Mouse (Mus musculus) liver, embryonic 15.5 days (tissue): ENCODE measurements around the gene Samd8. TPM values are rescaled to one million over a fixed set of nuclear protein-coding genes. Genes with fewer than 3 reads are reported as not detected.

Experiments
- ATAC-seq: fragments of 200-750 bp; cut with Nextera tagmentation; 2 replicates; pipeline ENCODE4 v1.8.0; 2017; ENCODE audit warnings: moderate number of reproducible peaks, mild to moderate bottlenecking, moderate library complexity; ENCODE audit not compliant: insufficient read depth
- H3K27ac ChIP-seq: fragments of 300-500 bp; sonication (generic); replicated peaks from 2 replicates; pipeline ENCODE4 v1.5.1; 2015; ENCODE audit warnings: mild to moderate bottlenecking, inconsistent platforms
- H3K27me3 ChIP-seq: fragments of 300-500 bp; sonication (generic); 2 replicates; pipeline ENCODE4 v1.6.1; 2015; ENCODE audit warnings: mild to moderate bottlenecking, inconsistent platforms
- H3K36me3 ChIP-seq: fragments of 300-500 bp; sonication (generic); replicated peaks from 2 replicates; pipeline ENCODE4 v1.6.1; 2015; ENCODE audit warnings: moderate library complexity, mild to moderate bottlenecking, inconsistent platforms
- H3K4me1 ChIP-seq: fragments of 300-500 bp; sonication (generic); replicated peaks from 2 replicates; pipeline ENCODE4 v1.6.1; 2015; ENCODE audit warnings: inconsistent platforms
- H3K4me2 ChIP-seq: fragments of 300-500 bp; sonication (generic); 2 replicates; pipeline ENCODE4 v1.6.1; 2015; ENCODE audit warnings: moderate library complexity, mild to moderate bottlenecking, inconsistent platforms
- H3K4me3 ChIP-seq: fragments of 300-500 bp; sonication (generic); replicated peaks from 2 replicates; pipeline ENCODE4 v1.5.1; 2015; ENCODE audit warnings: mild to moderate bottlenecking, inconsistent platforms
- H3K9ac ChIP-seq: fragments of 300-500 bp; sonication (generic); 2 replicates; pipeline ENCODE4 v1.6.1; 2015; ENCODE audit warnings: moderate library complexity, mild to moderate bottlenecking, inconsistent platforms
- H3K9me3 ChIP-seq: fragments of 300-500 bp; sonication (generic); replicated peaks from 2 replicates; pipeline ENCODE4 v1.6.1; 2016; ENCODE audit warnings: inconsistent platforms
- WGBS: fragments of 180-500 bp; shearing (Covaris S2); methylation state at CpG from one replicate; pipeline ENCODE4 v1.1.7; 2015; ENCODE audit warnings: mixed read lengths; ENCODE audit not compliant: insufficient replicate concordance; 5-methylcytosine and 5-hydroxymethylcytosine counted together
- polyA plus RNA-seq: library from polyadenylated mRNA; unstranded; fragments of >200 nt; fragmentation: Nextera tagmentation; extraction: Ambion mirVana; gene quantifications from 2 replicates; pipeline ENCODE4 v1.2.1, GENCODE M21; 2015

Samd8 gene
- polyA plus RNA-seq, 1 experiment from 2014 or later = 2.8 TPM

DNA sequence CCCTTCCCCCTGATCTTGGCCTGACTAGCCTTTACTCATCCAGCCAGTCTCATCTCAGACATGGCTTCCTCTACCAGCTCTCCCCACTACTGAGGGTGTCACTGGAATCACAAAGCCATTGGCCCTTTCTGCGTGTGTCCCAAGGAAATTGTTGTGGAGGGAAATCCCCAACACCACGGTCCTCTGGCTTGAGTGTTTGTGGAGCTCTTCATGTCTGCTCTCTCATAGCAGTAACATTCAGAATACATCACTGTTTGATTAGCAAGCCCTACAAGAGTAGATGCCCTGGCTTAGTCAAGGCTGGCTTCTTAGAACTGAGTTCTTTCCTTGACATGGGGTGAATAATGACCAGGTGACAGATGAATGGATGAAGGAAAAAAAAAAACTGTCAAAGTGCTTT lies 3.5 kb upstream of the Samd8 start:
- no peaks in the 10 kb centered on the region for H3K36me3 ChIP-seq
- 67% methylated on average over 2 of the region's 2 CpGs for WGBS
- ATAC-seq = no peak

DNA sequence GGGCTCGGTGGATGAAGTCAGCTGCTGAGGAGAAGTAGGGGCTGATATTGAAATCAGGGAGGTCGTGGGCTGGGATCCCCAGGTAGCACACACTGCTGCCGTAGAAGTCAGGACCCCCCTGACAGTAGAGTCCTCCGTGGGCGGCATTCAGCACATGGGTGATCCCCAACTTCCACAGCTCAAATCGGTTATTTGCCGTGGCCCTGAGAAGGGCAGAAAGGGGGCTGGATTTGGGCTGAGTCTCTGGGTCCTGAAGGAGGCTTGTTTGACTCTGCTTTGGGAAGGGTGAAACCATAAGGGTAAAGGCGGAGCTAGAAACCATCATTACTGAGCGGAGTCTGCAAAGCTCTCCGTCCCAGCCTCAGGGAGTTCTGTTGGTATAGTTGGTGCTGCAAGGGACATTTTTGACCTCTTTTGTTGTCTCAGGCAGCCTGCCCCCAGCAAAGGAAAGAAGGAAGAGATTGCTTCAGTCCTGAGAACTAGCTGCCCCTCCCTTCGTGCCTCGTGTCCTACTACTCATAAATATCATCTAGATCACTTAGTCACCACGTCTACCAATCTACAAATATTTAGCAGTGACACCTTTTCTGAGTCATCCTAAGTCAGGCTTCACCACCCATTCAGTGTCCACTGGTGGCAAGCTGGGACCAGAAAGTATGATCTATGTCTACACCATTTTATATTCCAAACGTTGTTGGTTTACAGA lies 2.7 kb upstream of the Samd8 start:
- no peak overlapping the region for H3K9ac ChIP-seq
- ATAC-seq = no peak
- no peaks in the 10 kb centered on the region for H3K27me3 ChIP-seq
- H3K4me1 ChIP-seq = peaks cover 37% of the 10 kb centered on the region
- H3K9me3 ChIP-seq = no peaks in the 10 kb centered on the region
- H3K36me3 ChIP-seq = no peaks in the 10 kb centered on the region
- H3K27ac ChIP-seq = no peak overlapping the region
- 55% methylated on average over 14 of the region's 14 CpGs for WGBS
- H3K4me3 ChIP-seq = no peak overlapping the region
- no peak overlapping the region for H3K4me2 ChIP-seq

More for the DNA sequence above, 3.5 kb upstream of the Samd8 start:
- no peak overlapping the region for H3K4me2 ChIP-seq
- peaks cover 29% of the 10 kb centered on the region for H3K4me1 ChIP-seq
- no peaks in the 10 kb centered on the region for H3K27me3 ChIP-seq
- H3K9me3 ChIP-seq = no peaks in the 10 kb centered on the region
- H3K27ac ChIP-seq = no peak overlapping the region
- no peak overlapping the region for H3K9ac ChIP-seq
- no peak overlapping the region for H3K4me3 ChIP-seq

DNA sequence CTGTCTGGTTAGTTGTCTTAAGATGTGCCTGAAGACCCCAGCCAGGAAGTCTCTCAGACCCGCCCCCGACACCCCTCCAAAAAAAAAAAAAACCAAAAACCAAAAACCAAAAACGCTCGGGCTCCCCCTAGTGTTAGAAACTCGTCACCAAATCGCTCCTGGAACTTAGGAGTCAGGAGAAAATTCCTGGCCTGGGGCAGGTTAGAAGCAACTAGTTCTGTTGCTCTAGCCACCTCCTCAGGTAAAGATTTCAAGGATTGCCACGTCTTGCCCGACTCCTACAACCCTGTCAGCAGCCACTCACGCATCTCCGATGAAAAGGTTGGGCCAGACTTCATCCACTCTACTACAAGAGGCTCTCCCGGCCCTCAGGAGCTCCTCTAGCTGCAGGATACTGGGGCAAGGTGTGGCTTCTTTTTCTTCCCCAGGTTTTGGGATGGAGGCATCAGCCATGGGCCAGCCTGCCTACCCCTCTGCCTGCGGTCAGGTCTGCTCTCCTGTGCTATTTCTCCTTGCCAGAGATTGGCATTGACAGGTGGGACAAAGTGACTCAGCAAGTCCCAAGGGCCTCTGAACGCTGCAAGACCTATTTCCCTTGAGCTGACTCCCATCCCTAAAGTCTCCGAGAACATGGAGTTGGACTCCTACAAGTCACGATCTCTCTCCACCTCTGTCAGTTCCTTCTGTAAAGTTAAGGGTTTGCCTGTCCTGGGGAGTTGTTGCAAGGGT lies 2.0 kb upstream of the Samd8 start:
- H3K27me3 ChIP-seq = no peaks in the 10 kb centered on the region
- H3K4me3 ChIP-seq = no peak overlapping the region
- no peak overlapping the region for H3K4me2 ChIP-seq
- H3K9me3 ChIP-seq = no peaks in the 10 kb centered on the region
- no peak overlapping the region for H3K9ac ChIP-seq
- no peaks in the 10 kb centered on the region for H3K36me3 ChIP-seq
- WGBS = 35% methylated on average over 15 of the region's 15 CpGs
- peaks cover 42% of the 10 kb centered on the region for H3K4me1 ChIP-seq
- H3K27ac ChIP-seq = no peak overlapping the region
- no peak for ATAC-seq

- Histone ChIP-seq H3K27ac (peak within 1 kb of the TSS; percentile 79), H3K4me3 (peak within 1 kb of the TSS; percentile 94), H3K9me3 (no peaks in the 10 kb centered on the region), H3K36me3 (no peaks in the 10 kb centered on the region), H3K27me3 (no peaks in the 10 kb centered on the region), H3K4me2 (peak within 1 kb of the TSS; percentile 87), H3K9ac (peak within 1 kb of the TSS; percentile 88), H3K4me1 (peaks cover 63% of the 10 kb centered on the region)
- ATAC-seq = peak; percentile 78
- WGBS = under 1% methylated on average over 26 of the region's 26 CpGs
These were observed 681 bp downstream of the Samd8 start, which contains the start of gene Dusp13 for GRCm38 (mm10) chr14:21750881-21751542. TSS of gene Dusp13 (minus strand) at chr14:21751181.

- Histone ChIP-seq H3K27ac (no peak overlapping the region), H3K4me2 (0 out of 2 replicates have a peak overlapping the region, but pooled peaks have one; percentile 87), H3K9me3 (no peaks in the 10 kb centered on the region), H3K9ac (no peak overlapping the region), H3K27me3 (no peaks in the 10 kb centered on the region), H3K4me3 (no peak overlapping the region), H3K36me3 (no peaks in the 10 kb centered on the region), H3K4me1 (peaks cover 72% of the 10 kb centered on the region)
- ATAC-seq = no peak
- WGBS = 84% methylated on average over 3 of the region's 3 CpGs
These were observed 2.1 kb downstream of the Samd8 start for GRCm38 (mm10) chr14:21752411-21752810.

DNA sequence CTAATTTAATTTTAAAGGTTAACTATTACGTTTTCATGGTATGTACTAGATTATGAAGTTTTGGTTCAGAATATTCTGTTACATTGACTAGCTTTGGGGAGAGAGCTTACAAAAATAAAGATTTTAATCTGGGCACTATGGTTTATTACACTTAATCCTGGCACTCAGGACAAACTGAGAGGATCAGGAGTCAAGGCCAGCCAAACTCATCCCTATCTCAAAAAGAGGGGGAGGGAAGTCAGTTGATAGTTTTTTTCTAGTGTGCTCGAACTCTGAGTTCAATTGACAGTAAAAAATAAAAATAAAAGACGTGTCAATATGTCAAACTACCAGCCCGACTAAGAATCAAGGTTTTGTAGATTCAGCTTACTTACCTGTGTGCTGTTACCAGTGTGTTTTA lies 3.0 kb downstream of the Samd8 start:
- no peak overlapping the region for H3K27ac ChIP-seq
- no peak overlapping the region for H3K9ac ChIP-seq
- no peaks in the 10 kb centered on the region for H3K9me3 ChIP-seq
- H3K27me3 ChIP-seq = no peaks in the 10 kb centered on the region
- WGBS = 50% methylated on average over 4 of the region's 4 CpGs
- no peak for ATAC-seq
- peaks cover 74% of the 10 kb centered on the region for H3K4me1 ChIP-seq
- H3K4me3 ChIP-seq = no peak overlapping the region
- no peaks in the 10 kb centered on the region for H3K36me3 ChIP-seq
- no peak overlapping the region for H3K4me2 ChIP-seq

GRCm38 (mm10) chr14:21761560-21761959 lies 11.2 kb downstream of the Samd8 start:
- no peak for ATAC-seq
- H3K4me2 ChIP-seq = no peak overlapping the region
- H3K27ac ChIP-seq = no peak overlapping the region
- H3K9ac ChIP-seq = no peak overlapping the region
- H3K27me3 ChIP-seq = no peaks in the 10 kb centered on the region
- no peak overlapping the region for H3K4me3 ChIP-seq
- H3K4me1 ChIP-seq = peaks cover 51% of the 10 kb centered on the region
- no peaks in the 10 kb centered on the region for H3K36me3 ChIP-seq
- 77% methylated on average over 9 of the region's 9 CpGs for WGBS
- H3K9me3 ChIP-seq = no peaks in the 10 kb centered on the region

GRCm38 (mm10) chr14:21763736-21764135 lies 13.4 kb downstream of the Samd8 start:
- 68% methylated on average over 3 of the region's 3 CpGs for WGBS
- ATAC-seq = no peak
- no peaks in the 10 kb centered on the region for H3K36me3 ChIP-seq

GRCm38 (mm10) chr14:21764646-21765045 lies 14.3 kb downstream of the Samd8 start:
- H3K9me3 ChIP-seq = no peaks in the 10 kb centered on the region
- no peak overlapping the region for H3K27ac ChIP-seq
- H3K36me3 ChIP-seq = no peaks in the 10 kb centered on the region
- no peaks in the 10 kb centered on the region for H3K27me3 ChIP-seq
- H3K9ac ChIP-seq = no peak overlapping the region
- peaks cover 37% of the 10 kb centered on the region for H3K4me1 ChIP-seq
- H3K4me2 ChIP-seq = no peak overlapping the region
- no peak overlapping the region for H3K4me3 ChIP-seq
- ATAC-seq = no peak
- WGBS = 71% methylated on average over 6 of the region's 6 CpGs

More at GRCm38 (mm10) chr14:21763736-21764135, 13.4 kb downstream of the Samd8 start:
- Histone ChIP-seq H3K4me3 (no peak overlapping the region), H3K27ac (no peak overlapping the region), H3K4me2 (no peak overlapping the region), H3K9ac (no peak overlapping the region), H3K9me3 (no peaks in the 10 kb centered on the region), H3K4me1 (peaks cover 45% of the 10 kb centered on the region), H3K27me3 (no peaks in the 10 kb centered on the region)

DNA sequence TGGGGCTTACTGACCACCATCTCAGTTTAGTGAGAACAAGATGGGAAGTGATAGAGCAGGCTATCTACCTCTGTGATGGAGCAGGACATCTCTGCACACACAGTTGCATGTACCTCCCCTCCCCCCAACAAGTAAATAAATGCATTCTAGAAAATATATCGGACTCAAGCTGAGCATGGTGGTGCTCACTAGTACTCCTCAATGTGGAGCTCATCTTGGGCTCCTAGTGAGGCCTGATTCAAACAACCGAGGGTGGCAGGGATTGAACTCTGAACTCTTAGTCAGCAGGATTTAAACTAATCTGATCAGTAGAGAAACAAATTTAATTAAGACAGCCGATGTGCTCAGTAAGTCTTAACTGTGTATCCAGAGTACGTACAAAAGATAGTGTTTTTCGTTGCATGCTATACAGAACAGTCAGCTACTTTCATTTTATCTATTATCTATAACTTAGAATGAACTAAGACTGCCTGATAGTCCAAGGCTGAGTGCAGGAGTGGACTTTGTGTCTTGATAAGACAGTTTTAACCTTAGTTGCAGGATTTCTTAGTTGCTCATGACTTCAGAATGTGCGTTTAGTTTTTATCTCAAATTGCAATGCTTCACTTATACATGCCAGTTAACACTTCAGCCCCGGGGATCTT lies 15.5 kb downstream of the Samd8 start:
- WGBS = 23% methylated on average over 7 of the region's 7 CpGs
- Histone ChIP-seq H3K4me3 (no peak overlapping the region), H3K27me3 (no peaks in the 10 kb centered on the region), H3K4me1 (peaks cover 36% of the 10 kb centered on the region), H3K27ac (no peak overlapping the region), H3K4me2 (peak overlapping the region; percentile 35), H3K9me3 (no peaks in the 10 kb centered on the region), H3K9ac (no peak overlapping the region), H3K36me3 (no peaks in the 10 kb centered on the region)
- peak; percentile 74 for ATAC-seq
